Mouse (Mus musculus): ENCODE results near the gene Igsf9b. TPM values are rescaled to one million over a fixed set of nuclear protein-coding genes. Genes with fewer than 3 reads are reported as not detected.

Igsf9b gene
- polyA plus RNA-seq, 1 experiment from 2014 or later = 4.2 TPM

- Histone ChIP-seq H3K9ac (no peak overlapping the region), H3K9me3 (no peaks in the 10 kb centered on the region), H3K4me2 (replicated peaks) (no peak overlapping the region), H3K27me3 (no peaks in the 10 kb centered on the region), H3K36me3 (no peaks in the 10 kb centered on the region), H3K4me3 (no peak overlapping the region), H3K27ac (no peak overlapping the region), H3K4me1 (no peaks in the 10 kb centered on the region)
- no peak for ATAC-seq (ENCODE audit: insufficient number of reproducible peaks, insufficient read depth, low FRiP score, low TSS enrichment)
- 66% methylated on average over 11 of the region's 11 CpGs for WGBS
Measured at GRCm38 (mm10) chr9:27346541-27347269, 47.7 kb downstream of the Igsf9b start.

DNA sequence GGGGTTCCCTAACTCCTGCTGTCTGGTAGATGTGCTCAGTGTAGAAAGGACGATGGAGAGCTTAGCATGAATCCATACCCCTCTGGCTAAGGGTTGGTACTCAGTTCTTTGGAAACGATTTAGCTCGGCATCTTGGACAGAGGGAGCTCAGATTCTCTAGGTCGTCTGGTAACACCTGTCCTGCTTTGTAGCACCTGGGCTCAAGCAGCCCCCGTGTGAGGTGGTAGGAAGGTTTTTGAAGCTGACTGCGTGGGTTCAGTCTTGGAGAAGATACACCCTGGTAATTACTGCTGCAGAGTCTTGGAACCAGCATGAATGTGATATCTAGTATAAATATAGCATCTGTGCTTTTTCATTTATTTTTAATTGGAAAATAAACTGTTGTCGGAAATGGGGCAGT is 54.1 kb downstream of the Igsf9b start:
- no peak overlapping the region for H3K27ac ChIP-seq
- no peaks in the 10 kb centered on the region for H3K9me3 ChIP-seq
- ATAC-seq (ENCODE audit: insufficient number of reproducible peaks, insufficient read depth, low FRiP score, low TSS enrichment) = no peak
- no peak overlapping the region for H3K4me2 ChIP-seq (replicated peaks)
- no peaks in the 10 kb centered on the region for H3K4me1 ChIP-seq
- no peaks in the 10 kb centered on the region for H3K27me3 ChIP-seq
- 83% methylated on average over 7 of the region's 7 CpGs for WGBS
- no peak overlapping the region for H3K4me3 ChIP-seq
- H3K36me3 ChIP-seq = no peaks in the 10 kb centered on the region
- no peak overlapping the region for H3K9ac ChIP-seq

- WGBS = 88% methylated on average over 6 of the region's 6 CpGs
Measured at GRCm38 (mm10) chr9:27357893-27358292, 58.9 kb downstream of the Igsf9b start.

GRCm38 (mm10) chr9:27367231-27367630 is 68.2 kb downstream of the Igsf9b start:
- WGBS = 63% methylated on average over 2 of the region's 2 CpGs
- Histone ChIP-seq H3K4me3 (no peak overlapping the region), H3K4me1 (0 out of 2 replicates have a peak, but pooled peaks cover 3% of the 10 kb centered on the region), H3K9me3 (no peaks in the 10 kb centered on the region), H3K36me3 (no peaks in the 10 kb centered on the region), H3K27me3 (no peaks in the 10 kb centered on the region), H3K4me2 (replicated peaks) (no peak overlapping the region), H3K9ac (no peak overlapping the region), H3K27ac (no peak overlapping the region)
- ATAC-seq (ENCODE audit: insufficient number of reproducible peaks, insufficient read depth, low FRiP score, low TSS enrichment) = no peak

More at GRCm38 (mm10) chr9:27357893-27358292, 58.9 kb downstream of the Igsf9b start:
- no peaks in the 10 kb centered on the region for H3K9me3 ChIP-seq
- H3K9ac ChIP-seq = no peak overlapping the region
- H3K27ac ChIP-seq = no peak overlapping the region
- ATAC-seq (ENCODE audit: insufficient number of reproducible peaks, insufficient read depth, low FRiP score, low TSS enrichment) = no peak
- no peaks in the 10 kb centered on the region for H3K4me1 ChIP-seq
- H3K4me2 ChIP-seq (replicated peaks) = no peak overlapping the region
- no peak overlapping the region for H3K4me3 ChIP-seq
- H3K27me3 ChIP-seq = no peaks in the 10 kb centered on the region
- H3K36me3 ChIP-seq = no peaks in the 10 kb centered on the region

DNA sequence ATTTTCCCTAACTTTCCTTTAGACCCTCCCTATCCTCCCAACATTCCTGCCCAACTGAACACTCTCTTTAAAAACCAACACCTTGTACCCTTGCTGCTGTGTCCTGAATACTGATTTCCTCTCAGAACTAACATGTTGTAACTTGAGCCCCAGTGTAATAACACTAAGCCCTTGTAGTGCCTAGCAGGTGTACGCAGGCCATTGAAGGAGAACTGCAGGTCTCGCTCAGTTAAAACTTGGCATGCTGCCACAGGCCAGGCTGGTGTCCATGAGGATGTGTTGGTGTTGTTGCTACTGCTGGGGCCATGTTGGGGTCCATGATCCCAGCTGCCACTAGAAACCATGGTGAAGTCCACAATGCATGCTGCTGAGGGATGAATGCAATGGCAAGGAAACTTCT is 70.1 kb downstream of the Igsf9b start:
- Histone ChIP-seq H3K4me3 (no peak overlapping the region), H3K36me3 (no peaks in the 10 kb centered on the region), H3K4me1 (0 out of 2 replicates have a peak, but pooled peaks cover 3% of the 10 kb centered on the region), H3K9ac (no peak overlapping the region), H3K9me3 (no peaks in the 10 kb centered on the region), H3K27ac (no peak overlapping the region), H3K27me3 (no peaks in the 10 kb centered on the region), H3K4me2 (replicated peaks) (no peak overlapping the region)
- WGBS = 66% methylated on average over 2 of the region's 2 CpGs
- ATAC-seq (ENCODE audit: insufficient number of reproducible peaks, insufficient read depth, low FRiP score, low TSS enrichment) = no peak

DNA sequence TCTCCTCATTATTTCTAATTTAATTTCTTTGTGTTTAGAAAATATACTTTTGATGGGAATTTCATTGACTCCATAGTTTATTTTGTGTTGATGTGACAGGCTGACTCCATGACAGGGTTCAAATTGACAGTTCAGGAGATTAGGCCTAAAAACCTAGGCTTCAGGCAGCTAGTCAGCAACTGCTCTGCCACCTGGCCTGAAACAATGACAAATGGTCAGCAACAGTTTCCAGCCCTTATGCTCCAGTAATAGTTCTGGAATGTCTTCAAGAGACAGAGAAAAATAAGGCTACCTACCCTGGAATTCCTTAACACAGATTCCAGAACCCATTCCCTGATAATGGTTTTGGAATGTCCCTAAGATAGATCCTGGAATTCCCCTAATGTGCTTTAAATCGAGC is 76.7 kb downstream of the Igsf9b start:
- ATAC-seq (ENCODE audit: insufficient number of reproducible peaks, insufficient read depth, low FRiP score, low TSS enrichment) = no peak
- no peaks in the 10 kb centered on the region for H3K27me3 ChIP-seq
- no peak overlapping the region for H3K27ac ChIP-seq
- H3K9me3 ChIP-seq = no peaks in the 10 kb centered on the region
- H3K4me2 ChIP-seq (replicated peaks) = no peak overlapping the region
- H3K36me3 ChIP-seq = no peaks in the 10 kb centered on the region
- WGBS = 68% methylated on average over 1 of the region's 1 CpGs
- no peak overlapping the region for H3K9ac ChIP-seq
- H3K4me1 ChIP-seq = no peaks in the 10 kb centered on the region
- no peak overlapping the region for H3K4me3 ChIP-seq

DNA sequence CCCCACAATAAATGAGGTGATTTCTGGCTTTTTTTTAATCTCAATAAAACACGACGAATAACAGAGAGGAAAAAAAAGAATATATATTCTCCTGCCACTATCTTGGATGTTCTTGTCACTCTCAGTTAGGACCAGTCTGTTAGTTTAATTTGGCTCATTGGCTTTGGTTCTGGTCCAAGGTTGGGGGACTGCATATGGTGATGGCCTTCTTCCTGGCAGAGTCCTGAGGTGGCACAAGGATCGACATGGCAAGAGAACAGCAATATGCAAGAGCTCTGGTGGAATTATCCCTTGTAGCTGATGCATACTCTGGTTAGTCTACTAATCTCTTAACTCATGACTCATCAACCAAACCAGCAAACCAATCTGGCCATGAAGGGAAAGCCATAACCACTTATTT is 87.9 kb downstream of the Igsf9b start:
- WGBS = 80% methylated on average over 3 of the region's 3 CpGs
- H3K9ac ChIP-seq = no peak overlapping the region
- H3K4me2 ChIP-seq (replicated peaks) = no peak overlapping the region
- no peak for ATAC-seq (ENCODE audit: insufficient number of reproducible peaks, insufficient read depth, low FRiP score, low TSS enrichment)
- no peak overlapping the region for H3K27ac ChIP-seq
- no peaks in the 10 kb centered on the region for H3K4me1 ChIP-seq
- no peaks in the 10 kb centered on the region for H3K27me3 ChIP-seq
- H3K9me3 ChIP-seq = no peaks in the 10 kb centered on the region
- H3K4me3 ChIP-seq = no peak overlapping the region
- H3K36me3 ChIP-seq = no peaks in the 10 kb centered on the region

- Histone ChIP-seq H3K27me3 (no peaks in the 10 kb centered on the region), H3K27ac (no peak within 1 kb of the TSS), H3K4me3 (no peak within 1 kb of the TSS), H3K4me2 (replicated peaks) (no peak within 1 kb of the TSS), H3K4me1 (no peaks in the 10 kb centered on the region), H3K9me3 (no peaks in the 10 kb centered on the region), H3K9ac (no peak within 1 kb of the TSS), H3K36me3 (no peaks in the 10 kb centered on the region)
- WGBS = 78% methylated on average over 3 of the region's 3 CpGs
- ATAC-seq (ENCODE audit: insufficient number of reproducible peaks, insufficient read depth, low FRiP score, low TSS enrichment) = no peak
Measured at GRCm38 (mm10) chr9:27396500-27396899, 97.5 kb downstream of the Igsf9b start, which contains the start of gene Spata19. TSS of gene Spata19 (plus strand) at chr9:27396800.

- H3K9ac ChIP-seq = no peak overlapping the region
- no peak overlapping the region for H3K4me3 ChIP-seq
- H3K27ac ChIP-seq = no peak overlapping the region
- ATAC-seq (ENCODE audit: insufficient number of reproducible peaks, insufficient read depth, low FRiP score, low TSS enrichment) = no peak
- WGBS = 72% methylated on average over 4 of the region's 4 CpGs
- H3K27me3 ChIP-seq = no peaks in the 10 kb centered on the region
- H3K9me3 ChIP-seq = no peaks in the 10 kb centered on the region
- H3K36me3 ChIP-seq = no peaks in the 10 kb centered on the region
- no peaks in the 10 kb centered on the region for H3K4me1 ChIP-seq
- no peak overlapping the region for H3K4me2 ChIP-seq (replicated peaks)
Measured at GRCm38 (mm10) chr9:27401169-27401568, 102.2 kb downstream of the Igsf9b start.

Other genes with a start within 250 kb of the Igsf9b start
- 111 and 120 TPM in 2 replicates for gene Jam3, start 143.8 kb upstream of the Igsf9b start, polyA plus RNA-seq (2016; fragmentation: Nextera tagmentation; extraction: Ambion mirVana)
- not detected in 2 replicates for gene Spata19, start 97.6 kb downstream of the Igsf9b start, polyA plus RNA-seq (2016; fragmentation: Nextera tagmentation; extraction: Ambion mirVana)

All from embryonic facial prominence, embryonic 12.5 days (tissue).